ENCODE assay signal across 9 mouse cellular contexts in the genomic region with DNA sequence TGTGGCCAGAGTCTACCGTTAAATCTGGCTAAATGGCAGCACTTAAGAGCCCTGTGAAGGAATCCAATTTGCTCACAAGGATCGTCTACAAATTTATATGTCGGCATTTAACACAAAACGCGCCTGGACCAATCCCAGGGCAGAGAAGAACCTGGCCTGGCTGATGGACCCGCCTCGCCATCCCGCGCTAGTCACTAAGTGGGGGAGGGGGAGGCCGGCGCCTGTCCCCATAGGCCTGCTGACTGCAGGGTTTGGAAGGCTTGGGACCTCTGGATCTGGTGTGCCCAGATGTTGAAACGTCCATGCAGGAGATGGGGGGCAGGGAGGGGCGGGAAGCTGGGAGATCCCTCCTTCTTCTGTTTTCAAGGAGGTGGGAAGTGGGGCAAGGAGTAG. TPM values are rescaled to one million over a fixed set of nuclear protein-coding genes. Genes with fewer than 3 reads are reported as not detected.
A peak's percentile ranks its signal among the peaks of the same experiment; 100 is the strongest.
DNase-seq lines count a peak whose midpoint lies in the region; ATAC-seq and TF ChIP-seq lines count a peak whose summit lies in the region.
"Had no signal": no experiment of that assay in that cellular context is flagged by ENCODE, and none has a peak within 500 bp of the region (broad histone marks: within the 10 kb centered on the region; RNA-seq: fewer than 3 reads in every experiment).

No protein-coding gene starts in this region.

- no peak for ATAC-seq in lung, embryonic 14.5 days (ENCODE audit: insufficient read depth)
- ATAC-seq in limb, embryonic 12.5 days (ENCODE audit: insufficient number of reproducible peaks, insufficient read depth, low FRiP score, low TSS enrichment, low read depth), result no peak
- no peak for ATAC-seq in stomach, embryonic 16.5 days (ENCODE audit: insufficient read depth, low FRiP score)

- H3K9me3 ChIP-seq in lung, embryonic 14.5 days (ENCODE audit: low read depth, low read length), result no peaks in the 10 kb centered on the region
- H3K9me3 ChIP-seq in limb, embryonic 12.5 days, result no peaks in the 10 kb centered on the region
- no peaks in the 10 kb centered on the region for H3K9me3 ChIP-seq in stomach, embryonic 16.5 days (replicated peaks; ENCODE audit: control insufficient read depth, low read length)

- H3K27me3 ChIP-seq in lung, embryonic 14.5 days (ENCODE audit: insufficient read depth, low read length), result peaks cover 30% of the 10 kb centered on the region
- peaks cover 76% of the 10 kb centered on the region for H3K27me3 ChIP-seq in limb, embryonic 12.5 days
- H3K27me3 ChIP-seq in stomach, embryonic 16.5 days (ENCODE audit: control insufficient read depth, insufficient read depth, low read length), result peaks cover 18% of the 10 kb centered on the region

- TF ChIP-seq CTCF in lung, embryonic 14.5 days (IDR thresholded peaks at IDR 0.05; ENCODE audit: low read depth), result no peak

- DNase-seq in cerebellum, postnatal 10 days, result peak; percentile 64 to 67
- DNase-seq in cerebellum, adult 9-11 months, result no peak
- peak; percentile 4 for DNase-seq in lung, embryonic 14.5 days
- no peak for DNase-seq in lung, adult 18-20 months
- no peak for DNase-seq in adrenal gland, postnatal 4 days (ENCODE audit: low spot score in 2 of 2)
- no peak for DNase-seq in urinary bladder, postnatal 14 days (ENCODE audit: low spot score)

- no peaks in the 10 kb centered on the region for H3K36me3 ChIP-seq in lung, embryonic 14.5 days (ENCODE audit: insufficient read depth)
- H3K36me3 ChIP-seq in limb, embryonic 12.5 days, result no peaks in the 10 kb centered on the region
- H3K36me3 ChIP-seq in stomach, embryonic 16.5 days (ENCODE audit: control insufficient read depth, insufficient read depth, low read length), result no peaks in the 10 kb centered on the region

- peak overlapping the region; percentile 37; the same call in 1 of the 2 replicates for H3K4me2 ChIP-seq in lung, embryonic 14.5 days
- peak overlapping the region; percentile 52 for H3K4me2 ChIP-seq in limb, embryonic 12.5 days
- H3K4me2 ChIP-seq in stomach, embryonic 16.5 days (ENCODE audit: low read depth, low read length), result peak overlapping the region; percentile 43

- no peak overlapping the region for H3K9ac ChIP-seq in lung, embryonic 14.5 days
- peak overlapping the region; percentile 32; the same call in 1 of the 2 replicates for H3K9ac ChIP-seq in limb, embryonic 12.5 days (replicated peaks)
- H3K9ac ChIP-seq in stomach, embryonic 16.5 days (ENCODE audit: low read length), result no peak overlapping the region

- peak overlapping the region; percentile 14; the same call in 1 of the 2 replicates for H3K4me3 ChIP-seq in lung, embryonic 14.5 days (ENCODE audit: low read depth, low read length)
- peak overlapping the region; percentile 23 for H3K4me3 ChIP-seq in limb, embryonic 12.5 days (replicated peaks)
- 0 out of 2 replicates have a peak overlapping the region, but pooled peaks have one; percentile 17 for H3K4me3 ChIP-seq in stomach, embryonic 16.5 days (replicated peaks; ENCODE audit: low read length)
- H3K4me3 ChIP-seq: myocyte had no signal

- H3K4me1 ChIP-seq in lung, embryonic 14.5 days (ENCODE audit: insufficient read depth), result no peaks in the 10 kb centered on the region
- H3K4me1 ChIP-seq in limb, embryonic 12.5 days (replicated peaks), result peaks cover 11% of the 10 kb centered on the region
- H3K4me1 ChIP-seq in stomach, embryonic 16.5 days (ENCODE audit: control insufficient read depth, insufficient read depth, low read length), result no peaks in the 10 kb centered on the region

- WGBS in lung, embryonic 14.5 days, result under 1% methylated on average over 13 of the region's 13 CpGs
- whole genome bisulfite sequencing in limb, embryonic 12.5 days, result under 1% methylated on average over 13 of the region's 13 CpGs
- 4% methylated on average over 13 of the region's 13 CpGs for WGBS in stomach, embryonic 16.5 days

- H3K27ac ChIP-seq in lung, embryonic 14.5 days (ENCODE audit: low read depth), result no peak overlapping the region
- no peak overlapping the region for H3K27ac ChIP-seq in limb, embryonic 12.5 days
- H3K27ac ChIP-seq in stomach, embryonic 16.5 days (ENCODE audit: low read length), result no peak overlapping the region

RNA-seq across cellular contexts. Expression of gene Crtac1, which starts 50.6 kb away (rescaled TPM):
- 0.72 and 0.97 TPM in 2 replicates for polyA plus RNA-seq in lung, embryonic 14.5 days (2014; fragmentation: Nextera tagmentation; extraction: Ambion mirVana)
- 3.5 and 4.6 TPM in 2 replicates for polyA plus RNA-seq in limb, embryonic 12.5 days (2016; fragmentation: Nextera tagmentation; extraction: Ambion mirVana)
- polyA plus RNA-seq in stomach, embryonic 16.5 days (2015; fragmentation: Nextera tagmentation; extraction: Ambion mirVana), result 3.9 and 5.2 TPM in 2 replicates
- 1 to 10 TPM; 2.6 to 3.9 TPM for total RNA-seq in adrenal gland, postnatal 4 days (2021)
- polyA plus RNA-seq: myocyte had no signal

Comparison
In these comparisons a context has a peak if more than half of its experiments do, and no peak if none do; other contexts are left out.
1. DNase-seq: peak in cerebellum, postnatal 10 days (2 of 2) and lung, embryonic 14.5 days (single experiment); none in cerebellum, adult 9-11 months (single experiment), lung, adult 18-20 months (0 of 2), adrenal gland, postnatal 4 days (0 of 2) and urinary bladder, postnatal 14 days (single experiment).
2. Peak in every context shown above with its lines, with median percentiles within 50 percentile points of each other: H3K4me2 ChIP-seq and H3K4me3 ChIP-seq.